Mouse (Mus musculus) spleen, adult 2 months (tissue): ENCODE results near the gene Ifnar2. TPM values are rescaled to one million over a fixed set of nuclear protein-coding genes. Genes with fewer than 3 reads are reported as not detected.

Source experiments
- DNase-seq, 2 experiments: peaks; one replicate each; pipeline versions ENCODE4 v3.0.0 to v3.0.0-alpha.2; 2012 to 2021; ENCODE audit warnings: low spot score in 2 of 2, low read depth in 1 of 2
- H3K27ac ChIP-seq: fragments of 200-500 bp; 2 replicates; pipeline ENCODE4 v1.5.1; 2012; ENCODE audit warnings: low read length, inconsistent platforms; ENCODE audit not compliant: insufficient read depth
- H3K27me3 ChIP-seq: fragments of 200-500 bp; 2 replicates; pipeline ENCODE4 v1.6.1; 2012; ENCODE audit warnings: mild to moderate bottlenecking, moderate library complexity, low read length, inconsistent platforms; ENCODE audit not compliant: control insufficient read depth, insufficient read depth
- H3K36me3 ChIP-seq: fragments of 200-500 bp; 2 replicates; pipeline ENCODE4 v1.6.1; 2012; ENCODE audit warnings: mild to moderate bottlenecking, low read length, inconsistent platforms; ENCODE audit not compliant: control insufficient read depth, insufficient read depth
- H3K4me1 ChIP-seq: fragments of 200-500 bp; 2 replicates; pipeline ENCODE4 v1.6.1; 2011; ENCODE audit warnings: inconsistent platforms; ENCODE audit not compliant: control insufficient read depth, insufficient read depth, insufficient read length
- H3K4me3 ChIP-seq: fragments of 200-500 bp; 2 replicates; pipeline ENCODE4 v1.5.1; 2011; ENCODE audit warnings: mild to moderate bottlenecking, inconsistent platforms; ENCODE audit not compliant: insufficient read depth, insufficient read length; ENCODE audit errors: extremely low read depth
- CTCF ChIP-seq: fragments of 200-500 bp; IDR thresholded peaks from 2 replicates; pipeline ENCODE4 v1.5.1; 2011; ENCODE audit warnings: mild to moderate bottlenecking, inconsistent platforms; ENCODE audit not compliant: insufficient read depth, insufficient read length, insufficient replicate concordance; ENCODE audit errors: extremely low read depth
- POLR2A ChIP-seq: fragments of 200-500 bp; IDR thresholded peaks from 2 replicates; pipeline ENCODE4 v1.6.1; 2011; ENCODE audit warnings: low read depth, low read length, inconsistent platforms
- WGBS: fragments of 180-500 bp; shearing (Covaris S2); methylation state at CpG from one replicate; pipeline ENCODE4 v1.1.7; 2018; 5-methylcytosine and 5-hydroxymethylcytosine counted together
- polyA plus RNA-seq: library from polyadenylated mRNA; depleted of rRNA; stranded (reverse); fragments of >200 nt; gene quantifications from 2 replicates; pipeline ENCODE4 v1.2.3, GENCODE M21; 2012

The Ifnar2 gene
- polyA plus RNA-seq, 1 experiment, result 59.6 TPM

- peaks cover 4% of the 10 kb centered on the region; the same call in 1 of the 2 replicates for H3K4me1 ChIP-seq
- DNase-seq, result no peak
- peak overlapping the region; percentile 43; the same call in 1 of the 2 replicates for H3K27ac ChIP-seq
- H3K27me3 ChIP-seq, result no peaks in the 10 kb centered on the region
- peaks cover 16% of the 10 kb centered on the region for H3K36me3 ChIP-seq
- 81% methylated on average over 12 of the region's 12 CpGs for WGBS
- no peak overlapping the region for H3K4me3 ChIP-seq
- TF ChIP-seq POLR2A (no peak), CTCF (no peak)
Observed at GRCm38 (mm10) chr16:91398030-91398429, 25.4 kb downstream of the Ifnar2 start.

GRCm38 (mm10) chr16:91398944-91399343 is 26.4 kb downstream of the Ifnar2 start:
- H3K36me3 ChIP-seq, result peaks cover 12% of the 10 kb centered on the region
- no peak overlapping the region for H3K4me3 ChIP-seq
- no peaks in the 10 kb centered on the region for H3K27me3 ChIP-seq
- WGBS, result 68% methylated on average over 7 of the region's 7 CpGs
- H3K4me1 ChIP-seq, result peaks cover 4% of the 10 kb centered on the region; the same call in 1 of the 2 replicates
- peak overlapping the region; percentile 64 for H3K27ac ChIP-seq
- no peak for DNase-seq
- TF ChIP-seq CTCF, result no peak
- TF ChIP-seq POLR2A, result no peak

- Histone ChIP-seq H3K27me3 (no peaks in the 10 kb centered on the region), H3K36me3 (peaks cover 4% of the 10 kb centered on the region), H3K4me1 (peaks cover 9% of the 10 kb centered on the region), H3K27ac (no peak overlapping the region), H3K4me3 (no peak overlapping the region)
- no peak for DNase-seq
- 91% methylated on average over 6 of the region's 6 CpGs for WGBS
- TF ChIP-seq POLR2A (no peak), CTCF (no peak)
Observed at GRCm38 (mm10) chr16:91401569-91402165, 29.1 kb downstream of the Ifnar2 start.

GRCm38 (mm10) chr16:91403784-91404183 is 31.2 kb downstream of the Ifnar2 start:
- H3K27ac ChIP-seq, result no peak overlapping the region
- H3K4me1 ChIP-seq, result peaks cover 13% of the 10 kb centered on the region
- H3K4me3 ChIP-seq, result no peak overlapping the region
- 84% methylated on average over 9 of the region's 9 CpGs for WGBS
- TF ChIP-seq CTCF (no peak), POLR2A (no peak)
- H3K36me3 ChIP-seq, result peaks cover 8% of the 10 kb centered on the region
- no peak for DNase-seq
- H3K27me3 ChIP-seq, result no peaks in the 10 kb centered on the region

DNA sequence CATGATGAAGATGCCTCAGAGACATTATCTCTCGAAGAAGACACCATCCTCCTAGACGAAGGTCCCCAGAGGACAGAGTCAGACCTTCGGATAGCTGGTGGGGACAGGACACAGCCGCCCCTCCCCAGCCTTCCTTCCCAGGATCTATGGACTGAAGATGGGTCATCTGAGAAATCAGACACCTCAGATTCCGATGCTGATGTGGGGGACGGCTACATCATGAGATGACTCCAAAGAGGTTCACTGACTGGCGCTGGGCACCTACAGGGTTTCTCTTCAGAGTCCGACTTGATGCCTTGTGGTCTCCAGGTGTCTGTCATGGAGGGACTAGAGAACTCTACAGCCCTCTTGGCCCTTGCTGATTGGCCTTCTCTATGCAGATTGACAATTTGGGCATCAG is 31.6 kb downstream of the Ifnar2 start:
- Histone ChIP-seq H3K27ac (peak overlapping the region; percentile 52; the same call in 1 of the 2 replicates), H3K4me1 (peaks cover 13% of the 10 kb centered on the region), H3K36me3 (peaks cover 8% of the 10 kb centered on the region), H3K4me3 (no peak overlapping the region), H3K27me3 (no peaks in the 10 kb centered on the region)
- 91% methylated on average over 8 of the region's 8 CpGs for WGBS
- no peak for DNase-seq
- TF ChIP-seq POLR2A, result no peak
- no peak for TF ChIP-seq CTCF

GRCm38 (mm10) chr16:91404828-91405577 is 32.4 kb downstream of the Ifnar2 start:
- Histone ChIP-seq H3K27me3 (no peaks in the 10 kb centered on the region), H3K36me3 (peaks cover 11% of the 10 kb centered on the region), H3K4me1 (peaks cover 13% of the 10 kb centered on the region), H3K27ac (peak overlapping the region; percentile 52), H3K4me3 (no peak overlapping the region)
- 69% methylated on average over 10 of the region's 10 CpGs for WGBS
- no peak for TF ChIP-seq POLR2A
- no peak for TF ChIP-seq CTCF
- DNase-seq, result no peak
